Comparison of ENCODE assay signal across 30 mouse cellular contexts in genomic region chr16:18022780-18023557, GRCm38 (mm10). TPM values are rescaled to one million over a fixed set of nuclear protein-coding genes. Genes with fewer than 3 reads are reported as not detected.
DNase-seq lines count a peak whose midpoint lies in the region; ATAC-seq and TF ChIP-seq lines count a peak whose summit lies in the region.
"Had no signal": no experiment of that assay in that cellular context is flagged by ENCODE, and none has a peak within 500 bp of the region (broad histone marks: within the 10 kb centered on the region; RNA-seq: fewer than 3 reads in every experiment).

No protein-coding gene starts in this region.

- H3K27me3 ChIP-seq in lung, embryonic 14.5 days (ENCODE audit: insufficient read depth, low read length): no peaks in the 10 kb centered on the region
- no peaks in the 10 kb centered on the region for H3K27me3 ChIP-seq in lung, postnatal 0 days (replicated peaks; ENCODE audit: insufficient read depth, low read length)
- H3K27me3 ChIP-seq in liver, embryonic 12.5 days (replicated peaks): no peaks in the 10 kb centered on the region
- 0 out of 2 replicates have a peak, but pooled peaks cover 3% of the 10 kb centered on the region for H3K27me3 ChIP-seq in liver, embryonic 13.5 days
- H3K27me3 ChIP-seq in liver, postnatal 0 days (ENCODE audit: insufficient read depth, low read length): no peaks in the 10 kb centered on the region
- H3K27me3 ChIP-seq: embryonic facial prominence, embryonic 13.5 days; forebrain, embryonic 12.5 days; forebrain, embryonic 15.5 days had no signal

- H3K9me3 ChIP-seq in lung, embryonic 14.5 days (ENCODE audit: low read depth, low read length): no peaks in the 10 kb centered on the region
- H3K9me3 ChIP-seq in lung, postnatal 0 days (ENCODE audit: low read length): no peaks in the 10 kb centered on the region
- H3K9me3 ChIP-seq in liver, embryonic 12.5 days (replicated peaks): no peaks in the 10 kb centered on the region
- H3K9me3 ChIP-seq in liver, embryonic 13.5 days (replicated peaks): no peaks in the 10 kb centered on the region
- H3K9me3 ChIP-seq in liver, postnatal 0 days (ENCODE audit: low read length): no peaks in the 10 kb centered on the region
- H3K9me3 ChIP-seq: embryonic facial prominence, embryonic 10.5 days; embryonic facial prominence, embryonic 13.5 days; forebrain, embryonic 12.5 days; forebrain, embryonic 15.5 days; heart, embryonic 13.5 days had no signal

- no peak overlapping the region for H3K4me3 ChIP-seq in lung, embryonic 14.5 days (ENCODE audit: low read depth, low read length)
- H3K4me3 ChIP-seq in lung, postnatal 0 days (ENCODE audit: low read depth, low read length): no peak overlapping the region
- H3K4me3 ChIP-seq in liver, embryonic 12.5 days: no peak overlapping the region
- no peak overlapping the region for H3K4me3 ChIP-seq in liver, embryonic 13.5 days (replicated peaks)
- no peak overlapping the region for H3K4me3 ChIP-seq in liver, postnatal 0 days (ENCODE audit: low read depth, low read length)
- H3K4me3 ChIP-seq: embryonic facial prominence, embryonic 10.5 days; embryonic facial prominence, embryonic 13.5 days; erythroblast, embryonic 14.5 days; forebrain, embryonic 12.5 days; forebrain, embryonic 15.5 days; heart, embryonic 13.5 days had no signal

- H3K4me2 ChIP-seq in lung, embryonic 14.5 days: no peak overlapping the region
- no peak overlapping the region for H3K4me2 ChIP-seq in lung, postnatal 0 days (replicated peaks; ENCODE audit: low read depth, low read length)
- no peak overlapping the region for H3K4me2 ChIP-seq in liver, embryonic 12.5 days
- H3K4me2 ChIP-seq in liver, embryonic 13.5 days: no peak overlapping the region
- no peak overlapping the region for H3K4me2 ChIP-seq in liver, postnatal 0 days (ENCODE audit: low read depth, low read length)
- H3K4me2 ChIP-seq: embryonic facial prominence, embryonic 13.5 days; forebrain, embryonic 12.5 days; forebrain, embryonic 15.5 days; heart, embryonic 13.5 days; hindbrain, embryonic 14.5 days had no signal

- DNase-seq in lung, embryonic 14.5 days: peak; percentile 4
- DNase-seq in lung, postnatal 0 days (ENCODE audit: low spot score): no peak
- no peak for DNase-seq in liver, embryonic 13.5 days
- no peak for DNase-seq in liver, postnatal 0 days
- DNase-seq in layer of hippocampus, adult 9-10 months (ENCODE audit: low spot score): no peak
- DNase-seq: adrenal gland, adult 2 months; adrenal gland, postnatal 14 days; cerebellum, adult 11 months; cerebellum, adult 8-10 months; cerebellum, postnatal 10 days; cerebellum, postnatal 36 days; embryo, embryonic 11 days; gastrocnemius, postnatal 25 days; heart, adult 18-20 months; heart, postnatal 14 days; heart, postnatal 4 days had no signal

- H3K27ac ChIP-seq in lung, embryonic 14.5 days (ENCODE audit: low read depth): no peak overlapping the region
- H3K27ac ChIP-seq in lung, postnatal 0 days (ENCODE audit: low read length): no peak overlapping the region
- no peak overlapping the region for H3K27ac ChIP-seq in liver, embryonic 12.5 days
- no peak overlapping the region for H3K27ac ChIP-seq in liver, embryonic 13.5 days
- H3K27ac ChIP-seq in liver, postnatal 0 days (ENCODE audit: low read depth): no peak overlapping the region
- H3K27ac ChIP-seq: embryonic facial prominence, embryonic 10.5 days; embryonic facial prominence, embryonic 13.5 days; forebrain, embryonic 12.5 days; forebrain, embryonic 15.5 days; heart, embryonic 13.5 days; hindbrain, embryonic 14.5 days had no signal

- no peak for TF ChIP-seq EP300 in lung, postnatal 0 days (IDR thresholded peaks at IDR 0.05)
- no peak for TF ChIP-seq EP300 in liver, postnatal 0 days (IDR thresholded peaks at IDR 0.05; ENCODE audit: low read depth)

- no peak overlapping the region for H3K9ac ChIP-seq in lung, embryonic 14.5 days
- no peak overlapping the region for H3K9ac ChIP-seq in lung, postnatal 0 days (replicated peaks; ENCODE audit: low read depth)
- H3K9ac ChIP-seq in liver, embryonic 12.5 days: no peak overlapping the region
- no peak overlapping the region for H3K9ac ChIP-seq in liver, embryonic 13.5 days
- no peak overlapping the region for H3K9ac ChIP-seq in liver, postnatal 0 days (replicated peaks)
- H3K9ac ChIP-seq: embryonic facial prominence, embryonic 13.5 days; forebrain, embryonic 12.5 days; forebrain, embryonic 15.5 days; heart, embryonic 13.5 days; hindbrain, embryonic 14.5 days had no signal

- no peaks in the 10 kb centered on the region for H3K4me1 ChIP-seq in lung, embryonic 14.5 days (ENCODE audit: insufficient read depth)
- H3K4me1 ChIP-seq in lung, postnatal 0 days (ENCODE audit: insufficient read depth, low read depth, low read length): no peaks in the 10 kb centered on the region
- no peaks in the 10 kb centered on the region for H3K4me1 ChIP-seq in liver, embryonic 12.5 days
- peaks cover 5% of the 10 kb centered on the region; the same call in 1 of the 2 replicates for H3K4me1 ChIP-seq in liver, embryonic 13.5 days (replicated peaks)
- no peaks in the 10 kb centered on the region for H3K4me1 ChIP-seq in liver, postnatal 0 days (ENCODE audit: insufficient read depth)
- H3K4me1 ChIP-seq: embryonic facial prominence, embryonic 13.5 days; forebrain, embryonic 12.5 days; forebrain, embryonic 15.5 days; heart, embryonic 13.5 days had no signal

- 49% methylated on average over 8 of the region's 8 CpGs for WGBS in lung, embryonic 14.5 days
- 56% methylated on average over 8 of the region's 8 CpGs for WGBS in lung, postnatal 0 days
- WGBS in liver, embryonic 12.5 days (ENCODE audit: insufficient replicate concordance): 57% methylated on average over 8 of the region's 8 CpGs
- WGBS in liver, embryonic 13.5 days (ENCODE audit: insufficient replicate concordance): 52% methylated on average over 8 of the region's 8 CpGs
- 56% methylated on average over 8 of the region's 8 CpGs for WGBS in liver, postnatal 0 days (ENCODE audit: insufficient replicate concordance)

- no peak for ATAC-seq in lung, embryonic 14.5 days (ENCODE audit: insufficient read depth)
- ATAC-seq in lung, postnatal 0 days: no peak
- ATAC-seq in liver, embryonic 12.5 days: peak; percentile 24; the same call in 1 of the 2 replicates
- ATAC-seq in liver, embryonic 13.5 days (ENCODE audit: low read depth): peak; percentile 59
- ATAC-seq in liver, postnatal 0 days: peak; percentile 86
- ATAC-seq: CD4-positive, CD25-positive, alpha-beta regulatory T cell, adult 4 months; forebrain, embryonic 15.5 days had no signal

- TF ChIP-seq CTCF in lung, embryonic 14.5 days (IDR thresholded peaks at IDR 0.05; ENCODE audit: low read depth): no peak
- no peak for TF ChIP-seq CTCF in lung, postnatal 0 days (IDR thresholded peaks at IDR 0.05)
- TF ChIP-seq CTCF in liver, postnatal 0 days (IDR thresholded peaks at IDR 0.05; ENCODE audit: low read depth): no peak

- H3K36me3 ChIP-seq in lung, embryonic 14.5 days (ENCODE audit: insufficient read depth): no peaks in the 10 kb centered on the region
- H3K36me3 ChIP-seq in lung, postnatal 0 days (ENCODE audit: insufficient read depth, low read length): no peaks in the 10 kb centered on the region
- no peaks in the 10 kb centered on the region for H3K36me3 ChIP-seq in liver, embryonic 12.5 days
- no peaks in the 10 kb centered on the region for H3K36me3 ChIP-seq in liver, embryonic 13.5 days
- no peaks in the 10 kb centered on the region for H3K36me3 ChIP-seq in liver, postnatal 0 days (replicated peaks; ENCODE audit: insufficient read depth, low read length)
- H3K36me3 ChIP-seq: embryonic facial prominence, embryonic 10.5 days; embryonic facial prominence, embryonic 13.5 days; forebrain, embryonic 12.5 days; forebrain, embryonic 15.5 days; heart, embryonic 13.5 days had no signal

RNA-seq across cellular contexts. Expression of gene Dgcr6, which starts 29.7 kb away (rescaled TPM):
- 93.8 and 97.3 TPM in 2 replicates for polyA plus RNA-seq in lung, embryonic 14.5 days (2014; fragmentation: Nextera tagmentation; extraction: Ambion mirVana)
- 78.6 and 87.2 TPM in 2 replicates for polyA plus RNA-seq in lung, postnatal 0 days (2015; fragmentation: Nextera tagmentation; extraction: Ambion mirVana)
- 40.4 and 40.5 TPM in 2 replicates for polyA plus RNA-seq in liver, embryonic 12.5 days (2016; fragmentation: Nextera tagmentation; extraction: Ambion mirVana)
- 29.0 and 29.1 TPM in 2 replicates for polyA plus RNA-seq in liver, embryonic 13.5 days (2015; fragmentation: Nextera tagmentation; extraction: Ambion mirVana)
- 23.2 and 24.4 TPM in 2 replicates for polyA plus RNA-seq in liver, postnatal 0 days (2015; fragmentation: Nextera tagmentation; extraction: Ambion mirVana)

RNA-seq across cellular contexts. Expression of gene Vpreb2, which starts 42.7 kb away (rescaled TPM):
- polyA plus RNA-seq in lung, embryonic 14.5 days (2014; fragmentation: Nextera tagmentation; extraction: Ambion mirVana): not detected in 2 replicates
- polyA plus RNA-seq in lung, postnatal 0 days (2015; fragmentation: Nextera tagmentation; extraction: Ambion mirVana): 0.21 and 0.30 TPM in 2 replicates
- not detected in 2 replicates for polyA plus RNA-seq in liver, embryonic 12.5 days (2016; fragmentation: Nextera tagmentation; extraction: Ambion mirVana)
- 0.30 TPM in 1 of 2 replicates, not detected in the other for polyA plus RNA-seq in liver, embryonic 13.5 days (2015; fragmentation: Nextera tagmentation; extraction: Ambion mirVana)
- polyA plus RNA-seq in liver, postnatal 0 days (2015; fragmentation: Nextera tagmentation; extraction: Ambion mirVana): 2.6 TPM in 2 replicates
- polyA plus RNA-seq: adrenal gland, adult 2 months; C2C12; CD4-positive, CD25-positive, alpha-beta regulatory T cell, adult 4 months; cortical plate, adult 2 months; embryonic facial prominence, embryonic 10.5 days; embryonic facial prominence, embryonic 13.5 days; erythroblast, embryonic 14.5 days; forebrain, embryonic 12.5 days; forebrain, embryonic 15.5 days; gonadal fat pad, adult 2 months; heart, embryonic 13.5 days; heart, embryonic 16.5 days; hindbrain, embryonic 11.5 days; hindbrain, embryonic 14.5 days had no signal

Comparison
In these comparisons a context has a peak if more than half of its experiments do, and no peak if none do; other contexts are left out.
1. ATAC-seq: peak in liver, embryonic 12.5 days (single experiment), liver, embryonic 13.5 days (single experiment) and liver, postnatal 0 days (single experiment); none in lung, embryonic 14.5 days (single experiment) and lung, postnatal 0 days (single experiment).